Mouse (Mus musculus): ENCODE measurements around the gene 6430571L13Rik.

GRCm38 (mm10) chr9:107388263-107388662 lies 47.9 kb downstream of the 6430571L13Rik start:
- TF ChIP-seq POLR2A (IDR thresholded peaks at IDR 0.05; ENCODE audit: borderline replicate concordance, control insufficient read depth, low read depth, low read length) (no peak), CTCF (IDR thresholded peaks at IDR 0.05; ENCODE audit: control insufficient read depth, insufficient read depth, low read length) (no peak)
